Mouse (Mus musculus) common myeloid progenitor, adult 5-6 weeks (primary cell): Measurements from ENCODE around the gene Samd4. TPM values are rescaled to one million over a fixed set of nuclear protein-coding genes. Genes with fewer than 3 reads are reported as not detected.
A peak's percentile ranks its signal among the peaks of the same experiment; 100 is the strongest.

Experiments used
- ATAC-seq: replicated peaks from 2 replicates; pipeline ENCODE4 v1.8.0; 2016; ENCODE audit warnings: low read depth, mild to moderate bottlenecking, moderate TSS enrichment, inconsistent platforms; ENCODE audit not compliant: poor library complexity, severe bottlenecking
- total RNA-seq: library from RNA; stranded (forward); fragments of 200-1000, 187-1606 nt; gene quantifications from 2 replicates; pipeline ENCODE4 v1.2.3, GENCODE M21; 2017

Gene Samd4
- total RNA-seq, 1 experiment from 2014 or later = 0.18 TPM

DNA sequence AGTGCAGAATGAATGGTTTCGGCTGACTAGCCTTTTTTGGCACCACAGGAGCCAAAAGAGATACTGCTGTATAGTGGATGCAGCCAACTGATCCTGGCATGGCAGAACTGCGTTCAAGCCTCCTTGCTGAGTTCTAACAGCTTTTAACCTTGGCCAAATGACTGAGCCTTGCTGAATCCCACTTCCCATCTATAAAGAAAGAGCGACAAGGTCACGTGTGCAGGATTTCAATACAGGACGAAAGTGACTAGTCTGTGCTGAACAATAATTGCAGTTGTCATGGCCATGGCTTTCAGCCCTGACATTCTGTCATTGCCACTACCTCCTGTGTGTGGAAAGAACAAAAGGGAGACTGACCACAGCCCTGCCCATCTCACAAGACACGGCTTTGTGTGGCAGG, 99.5 kb downstream of the Samd4 start:
- ATAC-seq = no peak

DNA sequence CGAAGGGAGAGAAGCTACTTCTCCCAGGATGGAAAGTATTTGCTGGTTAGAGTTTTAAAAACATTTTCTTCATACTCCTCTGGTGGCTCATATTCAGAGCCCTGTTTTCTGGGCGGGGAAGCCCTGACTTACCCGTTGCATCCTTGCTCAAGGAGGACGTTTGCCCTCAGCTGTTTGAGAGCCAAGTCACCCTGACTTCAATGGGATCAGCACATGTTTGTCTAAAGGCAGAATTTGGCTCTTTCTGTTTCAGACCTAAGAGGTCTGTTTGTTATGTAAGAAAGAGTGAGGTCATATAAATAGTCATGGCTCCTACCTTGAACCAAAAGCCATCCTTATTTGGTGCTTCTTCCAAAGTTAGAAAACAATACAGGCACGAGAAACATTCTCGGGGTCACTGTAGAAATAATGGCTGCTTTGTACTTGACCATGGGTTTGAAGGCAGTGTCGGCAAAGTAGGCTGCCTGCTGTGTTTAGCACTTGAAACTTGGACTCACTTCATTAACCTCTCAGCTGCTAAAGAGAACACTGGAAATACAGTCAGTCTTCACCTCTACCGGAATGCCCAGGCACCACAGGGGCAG, 102.0 kb downstream of the Samd4 start:
- no peak for ATAC-seq

DNA sequence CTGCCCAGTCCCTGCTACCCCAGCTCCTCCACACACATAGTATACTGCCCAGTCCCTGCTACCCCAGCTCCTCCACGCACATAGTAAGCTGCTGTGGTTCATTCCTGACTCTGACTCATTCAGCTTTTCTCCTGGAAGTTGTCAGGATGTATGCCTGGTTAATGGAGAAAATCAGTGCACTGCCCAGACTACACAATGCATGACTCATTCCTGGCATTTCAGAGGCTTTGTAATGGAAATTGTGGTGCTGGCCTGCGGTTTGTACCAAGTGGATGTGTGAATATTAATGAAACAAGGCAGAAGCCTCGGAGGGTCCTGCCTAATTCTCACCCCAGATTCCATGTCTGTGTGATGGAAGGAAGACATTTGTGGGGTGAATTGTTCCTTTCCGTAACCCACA, 107.0 kb downstream of the Samd4 start:
- ATAC-seq = no peak

DNA sequence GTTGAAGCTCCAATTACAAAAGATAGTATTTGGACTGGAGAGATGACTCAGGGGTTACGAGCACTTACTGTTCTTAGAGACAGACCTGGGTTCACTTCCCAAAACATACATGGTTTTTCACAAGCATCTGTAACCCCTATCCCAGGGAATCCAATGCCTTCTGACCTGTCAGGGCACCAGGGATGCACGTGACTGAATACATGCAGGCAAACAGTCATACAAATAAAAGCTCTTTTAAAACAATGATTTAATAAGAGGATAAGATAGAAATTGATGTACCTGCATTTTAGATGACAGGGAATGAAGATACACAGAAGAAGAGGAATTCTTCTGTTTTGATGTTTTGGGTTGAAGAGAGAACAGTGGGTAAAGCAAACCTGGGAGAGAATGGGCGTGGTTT, 107.8 kb downstream of the Samd4 start:
- no peak for ATAC-seq

DNA sequence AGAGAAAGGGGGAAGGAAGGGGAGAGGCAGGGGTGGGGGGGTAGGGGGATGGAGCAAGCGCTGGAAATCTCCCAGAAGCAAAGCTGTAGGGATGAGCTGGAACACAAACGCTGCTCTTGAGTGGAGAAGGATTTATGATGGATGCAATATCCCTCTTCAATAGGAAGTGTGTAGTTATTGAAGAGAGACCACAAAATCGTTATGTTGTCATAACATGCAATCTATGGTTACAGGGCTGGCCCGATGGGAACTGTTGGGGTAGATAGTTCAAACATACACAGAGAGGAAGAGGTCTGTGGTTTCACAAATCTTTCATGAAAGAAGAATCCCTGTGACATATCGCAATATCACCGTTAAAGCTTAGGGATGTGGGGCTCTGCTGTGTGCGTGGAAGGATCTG, 112.0 kb downstream of the Samd4 start:
- ATAC-seq = peak; percentile 97

DNA sequence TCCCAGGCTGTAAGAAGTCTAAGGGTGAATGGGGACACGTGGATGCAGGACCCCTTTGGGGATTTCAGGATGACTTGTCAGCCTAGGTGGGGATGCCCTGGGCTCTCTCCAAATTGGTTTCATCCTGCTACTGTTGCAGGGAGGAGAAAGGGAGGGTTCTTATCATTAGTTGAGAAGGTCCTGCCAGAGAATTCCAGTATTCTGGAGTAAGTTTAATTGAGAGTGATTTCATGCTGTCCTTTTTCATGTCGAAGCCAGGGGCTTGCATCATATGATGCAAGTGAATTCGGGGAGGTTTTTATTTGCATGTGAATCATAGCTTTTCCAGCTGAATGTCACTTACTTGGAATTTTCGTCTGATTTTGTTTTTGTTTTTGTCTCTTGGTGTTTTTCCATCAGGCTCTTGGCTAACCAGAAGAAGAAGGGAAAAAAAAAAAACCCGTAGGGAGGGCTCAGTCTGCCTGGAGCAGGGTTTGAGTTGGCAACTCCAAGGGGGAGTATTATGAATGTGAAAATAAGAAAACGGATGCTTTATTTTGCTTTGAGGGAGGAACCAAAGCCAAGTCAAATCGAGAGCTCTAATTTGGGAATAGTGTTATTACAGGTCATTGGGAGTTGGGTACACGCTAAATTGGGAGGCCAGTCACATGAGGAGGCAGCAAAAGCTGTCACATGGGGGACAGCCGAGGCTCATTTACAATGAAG, 116.8 kb downstream of the Samd4 start:
- ATAC-seq = no peak

DNA sequence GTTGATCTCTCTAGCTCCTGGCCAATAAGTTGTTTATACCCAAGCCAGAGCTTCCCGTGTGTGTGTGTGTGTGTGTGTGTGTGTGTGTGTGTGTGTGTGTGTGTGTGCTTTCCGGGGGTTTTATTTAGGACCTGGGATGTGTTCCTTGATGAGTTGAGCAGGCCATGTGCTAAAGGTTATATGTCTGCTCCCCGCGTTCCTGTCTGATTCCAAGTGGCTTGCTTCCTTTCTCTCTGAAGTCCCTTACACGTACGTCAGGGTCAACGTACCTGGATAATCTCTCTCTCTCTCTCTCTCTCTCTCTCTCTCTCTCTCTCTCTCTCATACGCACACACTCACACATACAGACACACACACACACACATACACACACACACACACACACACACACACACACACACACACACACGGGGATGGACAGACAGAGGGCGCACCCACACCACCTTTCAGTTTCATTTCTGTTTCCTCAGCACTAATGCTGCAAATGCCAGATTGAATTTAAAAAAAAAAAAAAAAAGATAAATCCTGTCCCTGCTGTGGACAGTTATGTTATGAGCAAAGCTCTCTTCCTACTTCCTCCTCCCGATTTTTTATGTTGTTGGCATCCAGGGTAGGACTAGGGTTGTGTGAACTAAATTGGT, 117.6 kb downstream of the Samd4 start:
- ATAC-seq = peak; percentile 27; the same call in 1 of the 2 replicates

DNA sequence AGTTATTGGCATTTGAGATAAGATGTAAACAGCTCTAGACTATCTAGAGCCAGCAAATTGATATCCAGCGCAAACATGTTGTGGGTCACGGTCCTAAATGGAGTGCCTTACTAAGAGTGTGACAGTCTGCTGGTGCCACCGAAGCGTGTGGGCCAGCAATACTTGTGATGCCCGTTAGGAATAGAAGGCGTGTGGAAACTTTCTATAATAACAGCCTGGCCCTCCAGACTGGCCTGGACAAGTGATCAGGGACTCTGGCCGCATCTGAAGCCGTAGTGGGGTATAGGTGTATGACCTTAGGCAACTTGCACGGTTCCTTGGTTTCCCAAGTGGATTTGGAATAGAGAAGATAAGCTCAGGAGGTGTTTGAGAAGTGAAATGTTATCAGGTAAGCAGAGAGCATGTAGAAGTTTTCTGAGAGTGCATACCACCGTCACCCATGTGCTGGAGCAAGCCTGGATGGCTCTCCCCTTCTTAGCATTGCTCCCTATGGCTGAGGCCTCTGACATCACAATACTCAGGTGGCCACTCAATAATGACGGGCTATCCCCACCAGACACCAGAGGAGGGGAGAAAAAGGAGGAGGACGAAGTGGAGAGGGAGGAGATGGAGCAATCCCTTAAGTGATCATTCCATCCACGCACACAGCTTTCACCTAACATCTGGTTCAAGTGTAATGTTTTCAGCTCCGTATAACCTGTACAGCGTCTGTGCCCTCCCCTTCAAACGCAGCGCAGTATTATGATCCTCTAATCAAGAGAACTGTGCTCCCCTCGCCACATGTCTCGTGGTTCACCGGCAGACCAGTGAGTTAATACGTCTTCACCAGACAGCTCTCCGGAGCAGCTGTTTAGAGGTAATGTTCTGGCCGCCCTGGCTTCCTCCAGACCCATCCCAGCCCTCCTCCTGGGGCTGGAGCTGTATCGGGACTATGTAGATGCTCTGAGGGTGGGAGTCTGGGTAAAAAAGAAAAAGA, 118.4 kb downstream of the Samd4 start:
- ATAC-seq = no peak

DNA sequence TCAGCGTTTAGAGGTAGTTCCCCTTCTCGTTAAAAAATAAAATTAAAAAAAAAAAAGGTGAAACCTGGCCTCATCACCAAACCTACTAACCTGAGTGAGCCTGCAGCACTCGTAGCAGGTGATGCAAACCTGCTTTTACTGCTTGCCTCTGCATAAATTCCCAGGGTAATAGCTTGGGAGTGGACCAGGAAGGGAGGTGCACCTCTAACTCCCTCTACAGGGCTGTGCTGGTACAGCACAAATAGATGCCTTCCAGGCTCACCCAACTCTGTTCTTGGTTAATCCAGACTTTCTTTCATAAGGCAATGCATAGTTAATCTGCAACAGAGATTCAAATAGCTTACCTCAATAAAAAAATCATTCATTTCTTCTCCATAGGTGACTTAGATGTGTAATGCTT, 121.5 kb downstream of the Samd4 start:
- ATAC-seq = peak; percentile 71

DNA sequence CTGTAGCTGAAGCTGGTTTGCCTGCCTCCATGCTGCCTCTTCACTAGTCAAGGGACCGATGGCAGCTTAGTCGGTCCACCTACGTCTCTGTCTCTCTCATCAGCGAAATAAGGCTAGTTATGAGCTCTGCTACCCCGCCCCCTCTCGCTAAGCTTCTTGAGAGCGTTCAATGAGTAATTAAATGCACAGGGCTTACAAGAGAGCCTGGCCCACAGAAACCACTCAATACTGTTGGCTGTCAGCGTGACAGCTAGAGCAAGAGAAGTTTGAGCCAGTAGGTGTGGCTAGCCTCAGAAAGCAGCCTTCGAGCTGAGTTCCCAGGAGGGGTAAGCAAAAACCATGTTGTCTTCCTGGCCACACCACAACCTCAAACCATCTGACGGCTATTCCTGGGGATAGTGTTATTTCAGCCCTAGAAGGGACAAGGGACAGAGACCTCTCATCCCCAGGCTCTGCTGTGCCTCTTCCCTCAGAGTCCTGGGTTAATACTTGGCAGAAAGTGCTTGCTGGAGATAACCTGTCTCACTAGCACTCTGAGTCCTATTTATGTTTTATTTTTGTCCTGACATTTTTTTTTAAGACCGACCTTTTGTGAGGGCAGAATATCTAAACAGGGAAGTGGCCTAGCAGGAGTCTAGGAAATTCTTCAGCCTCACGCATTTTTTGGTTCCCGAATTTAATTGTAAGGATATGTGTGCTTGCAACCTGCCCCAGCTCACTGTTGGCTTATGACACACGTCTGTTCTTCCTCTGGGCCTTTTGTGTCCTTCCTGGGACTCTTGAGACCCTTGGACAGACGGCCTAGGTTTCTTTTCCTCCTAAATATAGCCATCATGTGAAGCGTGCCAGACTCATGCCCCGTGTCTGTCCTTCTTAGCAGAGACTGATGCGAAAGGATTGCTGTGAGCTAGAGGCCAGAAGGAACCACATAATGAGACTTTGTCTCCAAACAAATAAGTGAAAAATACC, 128.8 kb downstream of the Samd4 start:
- peak; percentile 64 for ATAC-seq

DNA sequence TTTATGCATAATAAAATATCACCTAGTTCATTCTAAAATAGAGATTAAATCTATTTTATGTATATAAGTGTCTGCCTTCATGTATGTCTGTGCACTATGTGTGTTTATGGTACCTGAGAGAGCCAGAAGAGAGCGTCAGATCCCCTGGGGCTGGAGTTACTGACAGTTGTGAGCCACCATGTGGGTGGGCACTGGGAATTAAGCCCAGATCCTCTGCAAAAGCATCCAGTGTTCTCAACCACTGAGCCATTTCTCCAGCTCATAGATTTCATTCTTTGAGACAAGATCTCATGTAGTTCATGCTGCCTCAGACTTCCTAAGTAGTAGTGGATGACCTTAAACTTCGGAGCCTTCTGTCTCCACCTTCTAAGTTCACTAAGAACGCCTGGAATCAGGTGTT, 133.0 kb downstream of the Samd4 start:
- ATAC-seq = no peak

DNA sequence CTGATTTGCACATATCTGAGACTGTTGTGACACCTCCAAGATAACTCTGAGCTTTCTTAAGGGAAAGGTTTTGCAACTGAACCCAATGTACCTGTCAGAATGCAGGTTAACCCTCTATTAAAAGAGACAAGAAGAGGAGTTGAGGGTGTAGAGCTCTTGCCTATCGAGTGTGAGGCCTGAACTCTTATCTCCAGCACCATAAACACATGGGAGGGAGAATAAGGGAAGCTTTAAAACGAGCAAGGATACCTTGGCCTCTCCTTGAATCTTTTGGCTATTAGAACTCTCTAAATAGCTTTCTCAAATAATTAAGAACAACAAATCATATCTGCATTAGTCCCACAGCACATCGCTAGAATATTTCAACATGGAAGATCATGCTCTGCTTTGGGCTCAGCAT, 135.0 kb downstream of the Samd4 start:
- ATAC-seq = no peak

DNA sequence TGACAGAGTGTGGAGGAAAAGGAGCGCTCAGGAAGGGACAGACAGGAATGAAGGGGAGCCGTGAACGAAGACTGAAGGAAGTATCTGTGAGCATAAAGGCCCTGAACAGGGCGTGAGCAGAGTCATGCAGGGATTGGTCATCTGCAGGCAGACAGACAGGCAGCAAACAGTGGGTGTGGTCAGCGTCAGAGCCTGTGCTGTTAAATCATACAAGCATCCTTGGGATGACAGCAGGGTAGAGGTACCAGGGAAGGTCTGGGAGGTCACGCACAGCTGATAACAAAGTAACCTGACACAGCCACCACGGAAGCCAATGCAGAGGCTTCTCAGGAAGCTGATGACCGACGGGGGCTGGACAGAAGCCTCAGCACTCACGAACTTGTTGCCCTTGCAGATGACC, 138.2 kb downstream of the Samd4 start:
- ATAC-seq = no peak

DNA sequence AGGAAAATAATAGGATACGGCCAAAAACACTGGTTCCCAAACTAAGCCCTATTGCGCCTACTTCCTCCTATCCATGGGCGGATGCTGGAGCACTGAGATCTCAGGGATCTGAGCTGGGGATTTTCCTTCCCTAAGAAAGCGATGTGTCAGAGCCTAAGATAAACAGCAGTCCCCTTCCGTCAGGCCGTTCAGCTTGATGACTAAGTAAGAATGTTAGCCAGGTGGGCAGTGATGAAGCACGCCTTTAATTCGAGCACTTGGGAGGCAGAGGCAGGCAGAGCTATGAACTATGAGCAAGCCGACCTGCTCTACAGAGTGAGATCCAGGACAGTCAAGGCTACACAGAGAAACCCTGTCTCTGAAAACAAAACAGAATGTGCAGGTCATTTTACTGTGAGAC, 140.9 kb downstream of the Samd4 start:
- no peak for ATAC-seq

DNA sequence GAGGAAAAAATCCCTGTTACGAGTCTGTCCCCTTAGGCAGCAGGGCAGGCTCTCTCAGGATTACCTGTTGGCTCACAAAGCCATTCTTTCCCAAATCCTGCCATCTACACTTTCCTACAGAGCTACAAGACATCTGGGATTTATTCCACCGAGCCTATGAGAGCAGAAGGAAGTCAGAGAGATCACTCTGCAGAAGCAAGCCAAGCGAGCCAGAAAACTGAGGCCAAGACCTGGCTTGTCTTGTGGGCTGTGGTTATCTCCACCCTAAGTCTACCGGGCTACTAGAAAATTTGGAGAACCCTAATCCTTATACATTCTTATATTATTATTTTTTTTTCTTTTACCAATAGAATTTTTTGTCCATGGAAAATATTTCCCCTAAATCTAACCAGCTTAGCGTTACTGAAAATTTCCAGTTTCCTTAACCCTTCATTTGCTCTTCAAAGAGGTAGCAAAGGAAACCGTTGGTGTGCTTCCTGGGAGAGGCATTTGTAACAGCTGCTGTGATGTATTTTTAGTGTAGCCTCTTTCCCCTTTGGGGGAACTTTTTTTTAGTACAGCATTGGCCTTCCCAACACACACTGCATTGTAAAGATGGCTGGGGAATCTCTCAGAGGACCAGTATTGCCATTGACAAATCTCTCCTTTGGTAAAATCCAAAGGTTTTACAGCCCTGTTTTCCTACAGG, 144.9 kb downstream of the Samd4 start:
- ATAC-seq = no peak

DNA sequence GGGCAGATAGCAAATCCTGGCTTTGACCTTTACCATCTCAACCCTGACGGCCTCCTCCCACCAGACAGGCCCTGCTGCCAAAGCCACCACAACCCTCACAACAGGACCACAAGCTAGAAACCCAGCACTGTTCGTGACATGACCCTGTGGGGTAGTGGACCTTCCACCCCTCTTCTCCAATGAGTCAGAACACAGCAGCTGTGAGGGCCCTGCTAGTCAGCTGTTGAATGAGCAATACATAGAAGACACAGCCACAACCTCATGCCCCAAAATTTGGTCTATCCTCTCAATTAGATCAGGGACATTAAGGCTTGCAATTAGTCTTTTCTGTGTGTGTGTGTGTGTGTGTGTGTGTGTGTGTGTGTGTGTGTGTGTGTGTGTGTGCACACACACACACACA, 148.9 kb downstream of the Samd4 start:
- ATAC-seq = no peak

DNA sequence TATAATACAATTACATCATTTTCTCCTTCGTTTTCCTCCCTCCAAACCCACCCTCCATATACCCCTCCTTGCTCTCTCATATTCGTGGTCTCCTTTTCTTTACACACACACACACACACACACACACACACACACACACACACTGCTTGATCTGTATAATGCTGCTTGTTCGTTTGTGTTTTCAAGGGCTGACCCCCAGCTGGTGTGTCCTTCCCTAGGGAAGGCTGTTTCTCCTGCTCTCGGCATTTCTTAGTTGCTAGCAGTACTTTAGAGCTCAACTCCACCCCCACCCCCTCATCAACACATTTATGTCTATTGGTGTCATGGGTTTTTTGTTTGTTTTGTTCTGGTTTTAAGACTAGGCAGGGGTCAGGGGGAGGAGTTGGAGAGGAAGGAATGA, 149.5 kb downstream of the Samd4 start:
- ATAC-seq = no peak

DNA sequence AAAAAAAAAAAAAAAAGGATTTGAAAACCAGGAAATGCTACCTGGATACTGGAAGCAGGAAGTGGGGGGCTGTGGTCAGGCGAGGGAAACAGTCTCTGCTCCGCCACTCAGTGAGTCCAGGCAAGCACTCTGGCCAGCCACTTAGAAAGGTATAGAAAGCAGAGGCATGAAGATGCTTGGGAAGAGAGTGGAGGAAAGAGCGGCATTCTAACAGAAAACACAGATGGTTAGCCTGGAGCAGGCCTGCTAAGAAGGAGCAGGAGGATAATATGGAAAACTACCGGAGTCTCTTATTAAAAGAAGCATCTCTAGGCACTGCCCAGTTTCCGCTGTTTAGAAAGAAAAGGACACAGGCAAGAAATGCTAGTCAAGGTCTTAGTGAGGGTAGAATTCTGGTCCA, 150.8 kb downstream of the Samd4 start:
- ATAC-seq = no peak

DNA sequence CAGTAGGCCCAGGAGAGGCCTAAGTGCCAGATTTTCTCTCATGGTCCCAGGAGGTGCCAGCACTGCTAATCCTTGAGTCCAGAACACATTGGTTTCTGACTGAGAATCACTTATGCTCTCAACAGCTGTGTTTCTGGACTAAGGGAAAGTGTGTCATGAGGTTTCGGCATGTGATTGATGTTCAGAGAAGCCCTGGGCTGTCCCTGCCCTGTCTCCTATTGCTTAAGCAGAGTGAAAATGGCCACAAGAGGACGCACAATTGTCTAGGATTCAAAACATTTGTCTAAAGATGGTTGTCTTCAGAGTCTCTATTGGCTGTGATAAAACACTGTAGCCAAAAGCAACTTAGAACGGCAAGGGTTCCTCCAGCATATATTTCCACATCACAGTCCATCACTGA, 159.0 kb downstream of the Samd4 start:
- ATAC-seq = no peak
